Mouse (Mus musculus) liver, embryonic 14.5 days (tissue): ENCODE data around the gene Gm20671.

Experiments
- CTCF ChIP-seq: IDR thresholded peaks from 2 replicates; pipeline ENCODE4 v1.5.1; 2016; ENCODE audit warnings: antibody characterized with exemption, low read depth, control low read depth
- EP300 ChIP-seq: IDR thresholded peaks from 2 replicates; pipeline ENCODE4 v1.6.1; 2016; ENCODE audit warnings: antibody characterized with exemption, low read depth

DNA sequence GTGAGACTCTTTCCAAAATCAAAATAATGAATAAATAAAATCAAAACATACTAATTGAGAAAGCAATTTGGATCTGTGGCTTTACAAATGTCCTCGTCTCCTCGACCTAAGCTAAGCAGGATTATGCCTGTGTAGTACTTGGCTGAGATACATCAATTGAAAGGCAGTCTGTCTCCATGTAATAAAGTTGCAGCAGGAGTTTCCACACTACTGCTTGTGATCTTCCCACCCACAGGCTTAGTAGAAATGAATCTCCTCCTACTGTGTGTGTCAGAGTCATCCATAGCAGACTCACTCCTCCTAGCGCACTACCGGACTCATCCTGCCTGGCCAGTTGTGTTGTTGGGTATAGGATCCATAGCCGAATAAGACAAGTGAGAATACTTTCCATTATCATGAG is 45.4 kb upstream of the Gm20671 start:
- no peak for TF ChIP-seq CTCF
- TF ChIP-seq EP300, result no peak
